Mouse (Mus musculus) testis, adult 2 months (tissue): Measurements from ENCODE around the gene Serpinf1.

Source experiments
- CTCF ChIP-seq: fragments of 200-500 bp; IDR thresholded peaks from 2 replicates; pipeline ENCODE4 v1.5.1; 2012; ENCODE audit warnings: low read depth, mild to moderate bottlenecking, inconsistent platforms, low read length, moderate library complexity; ENCODE audit not compliant: control insufficient read depth, insufficient read depth, insufficient replicate concordance
- POLR2A ChIP-seq: fragments of 200-500 bp; IDR thresholded peaks from 2 replicates; pipeline ENCODE4 v1.6.1; 2012; ENCODE audit warnings: low read depth, mild to moderate bottlenecking, inconsistent platforms, low read length, moderate library complexity; ENCODE audit not compliant: control insufficient read depth

- TF ChIP-seq CTCF (no peak), POLR2A (no peak)
These were observed 32.7 kb upstream of the Serpinf1 start for GRCm38 (mm10) chr11:75455041-75455736.
